Mouse (Mus musculus): Measurements from ENCODE around the gene Shroom3. TPM values are rescaled to one million over a fixed set of nuclear protein-coding genes. Genes with fewer than 3 reads are reported as not detected.

Gene Shroom3
- total RNA-seq, 2 experiments from 2014 or later, result 0.96 TPM; not detected in 1

DNA sequence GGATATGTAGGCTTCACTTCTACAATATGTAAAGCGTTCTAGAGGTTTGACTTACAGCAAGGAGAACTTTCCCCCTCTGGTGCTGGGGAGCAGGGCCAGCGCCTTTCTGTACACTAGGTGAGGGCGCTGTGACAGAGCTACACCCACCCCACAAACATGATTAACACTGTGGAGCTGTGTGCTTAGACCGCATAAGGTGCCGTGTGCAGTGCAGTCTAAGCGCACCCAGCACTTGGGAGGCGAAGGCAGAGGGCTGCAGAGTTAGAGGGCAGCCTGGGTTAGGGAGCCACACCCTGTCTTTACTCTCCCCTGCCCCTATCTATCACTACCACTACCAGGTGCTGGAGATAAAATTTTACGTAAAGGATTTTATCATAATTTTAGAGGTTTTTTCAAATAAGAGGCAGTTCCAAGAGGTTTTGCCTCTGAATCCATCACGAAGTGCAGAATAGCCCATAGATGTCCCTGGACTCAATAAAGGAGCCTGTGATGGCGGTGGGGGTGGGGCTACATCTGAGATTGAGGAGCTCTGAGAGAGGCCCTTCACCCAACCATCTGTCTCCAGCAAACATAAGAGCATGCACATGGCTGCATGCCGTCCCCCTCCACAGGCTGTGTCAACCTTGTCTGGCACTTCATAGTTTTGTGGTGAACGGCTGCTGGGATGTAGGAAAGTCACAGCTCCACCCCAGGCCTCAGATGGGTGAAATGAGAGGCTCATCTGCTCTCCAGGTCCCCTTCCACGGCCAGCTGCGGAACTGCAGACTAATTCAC is 265.9 kb downstream of the Shroom3 start:
- ATAC-seq (replicated peaks; ENCODE audit: low FRiP score, poor library complexity, severe bottlenecking), result no peak

DNA sequence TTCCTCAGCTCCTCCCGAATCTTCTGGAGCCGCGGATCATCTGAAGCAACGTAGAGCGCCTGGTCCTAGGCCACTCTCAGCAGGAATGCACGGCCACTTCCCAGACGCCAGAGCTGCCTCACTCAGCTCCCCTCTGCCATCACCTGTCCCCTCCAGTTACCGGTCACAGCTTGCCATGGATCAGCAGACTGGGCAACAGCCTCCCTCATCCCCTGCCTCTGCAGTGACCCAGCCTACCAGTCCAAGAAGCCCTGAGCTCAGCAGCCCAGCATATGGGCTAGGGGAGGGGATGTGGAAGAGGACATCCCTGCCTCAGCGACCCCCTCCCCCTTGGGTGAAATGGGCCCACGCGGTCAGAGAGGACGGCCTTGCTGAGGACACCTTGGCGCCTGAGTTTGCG is 267.3 kb downstream of the Shroom3 start:
- no peak for ATAC-seq (replicated peaks; ENCODE audit: low FRiP score, poor library complexity, severe bottlenecking)

DNA sequence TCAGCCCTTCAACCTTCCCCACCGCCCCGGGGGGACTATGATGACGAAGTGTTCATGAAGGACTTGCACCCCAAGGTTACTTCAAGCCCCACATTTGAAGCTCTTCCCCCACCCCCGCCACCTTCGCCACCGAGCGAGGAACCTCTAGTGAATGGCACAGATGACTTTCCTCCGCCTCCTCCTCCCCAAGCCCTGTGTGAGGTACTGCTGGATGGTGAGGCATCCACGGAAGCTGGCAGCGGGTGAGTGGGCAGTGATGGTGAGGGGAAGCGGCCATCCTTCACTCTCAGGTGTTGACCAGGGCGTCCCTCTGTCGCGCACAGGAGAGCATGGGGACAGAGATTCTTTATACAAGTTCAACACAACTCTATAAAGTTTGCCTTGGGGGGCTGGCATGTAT is 267.8 kb downstream of the Shroom3 start:
- ATAC-seq (replicated peaks; ENCODE audit: low FRiP score, poor library complexity, severe bottlenecking), result no peak

DNA sequence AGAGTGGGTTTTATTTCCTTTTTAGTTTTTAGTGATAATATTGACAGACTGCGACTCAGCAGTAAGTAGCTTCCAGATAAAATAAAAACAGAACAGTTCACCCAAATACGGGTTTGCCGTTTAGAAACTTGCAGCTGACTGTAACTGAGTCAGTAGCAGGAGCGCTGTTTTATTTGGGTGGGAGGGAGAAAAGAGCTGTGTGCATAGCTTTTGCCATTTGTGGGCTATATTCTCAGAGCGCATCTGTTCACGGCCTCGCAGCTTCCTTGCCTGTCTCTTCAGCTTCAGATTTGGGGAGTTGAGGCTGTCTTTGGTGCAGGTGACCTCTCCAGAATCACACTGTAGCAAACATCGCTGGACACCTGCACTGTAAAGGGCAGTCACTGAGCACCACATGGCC is 270.6 kb downstream of the Shroom3 start:
- ATAC-seq (replicated peaks; ENCODE audit: low FRiP score, poor library complexity, severe bottlenecking), result no peak

DNA sequence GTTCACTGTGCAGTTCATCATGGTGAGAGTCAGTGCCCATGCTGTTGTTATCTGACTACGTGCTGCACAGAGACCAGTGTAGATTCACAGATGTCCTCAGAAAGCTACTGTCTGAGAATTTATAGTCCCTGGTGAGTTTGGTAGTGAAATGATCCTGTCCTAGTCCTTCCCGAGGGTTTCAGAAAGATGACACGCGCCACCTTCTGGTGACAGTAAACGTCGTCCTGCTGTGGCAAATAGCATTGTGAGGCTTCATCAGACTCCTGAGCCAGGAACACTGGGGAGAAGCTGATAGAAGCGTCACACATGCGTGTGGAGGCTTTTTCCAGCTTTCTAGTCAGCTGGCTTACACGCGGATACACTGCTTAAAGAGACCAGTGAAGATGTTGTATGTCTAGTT is 271.1 kb downstream of the Shroom3 start:
- no peak for ATAC-seq (replicated peaks; ENCODE audit: low FRiP score, poor library complexity, severe bottlenecking)

DNA sequence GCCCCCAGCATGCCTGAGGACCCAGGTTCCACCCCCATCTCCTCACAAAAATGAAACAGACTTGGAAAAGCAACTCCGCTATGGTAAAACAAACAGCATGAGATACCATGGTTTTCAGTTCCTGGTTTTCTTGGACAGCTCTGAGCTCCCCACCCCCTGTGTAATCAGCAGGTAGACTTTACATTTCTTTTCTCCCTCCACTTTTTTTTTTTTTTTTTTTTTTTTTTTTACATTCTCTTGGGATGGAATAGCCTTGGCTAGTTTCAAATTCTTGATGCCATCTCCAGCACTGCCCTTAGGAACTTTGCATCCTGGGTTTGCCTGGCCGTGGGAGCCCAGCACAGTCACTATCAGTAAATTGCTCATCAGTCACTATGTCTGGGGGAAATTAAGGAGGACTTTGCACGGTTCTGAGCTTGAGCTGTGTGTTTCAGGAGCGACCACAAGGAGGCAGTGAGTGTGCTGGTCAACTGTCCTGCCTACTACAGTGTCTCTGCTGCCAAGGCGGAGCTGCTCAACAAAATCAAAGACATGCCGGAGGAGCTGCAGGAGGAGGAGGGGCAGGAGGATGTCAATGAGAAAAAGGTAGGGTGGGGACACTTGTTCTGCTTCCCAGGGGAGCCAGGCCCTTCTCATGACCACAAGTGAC is 271.7 kb downstream of the Shroom3 start:
- ATAC-seq (replicated peaks; ENCODE audit: low FRiP score, poor library complexity, severe bottlenecking), result no peak

DNA sequence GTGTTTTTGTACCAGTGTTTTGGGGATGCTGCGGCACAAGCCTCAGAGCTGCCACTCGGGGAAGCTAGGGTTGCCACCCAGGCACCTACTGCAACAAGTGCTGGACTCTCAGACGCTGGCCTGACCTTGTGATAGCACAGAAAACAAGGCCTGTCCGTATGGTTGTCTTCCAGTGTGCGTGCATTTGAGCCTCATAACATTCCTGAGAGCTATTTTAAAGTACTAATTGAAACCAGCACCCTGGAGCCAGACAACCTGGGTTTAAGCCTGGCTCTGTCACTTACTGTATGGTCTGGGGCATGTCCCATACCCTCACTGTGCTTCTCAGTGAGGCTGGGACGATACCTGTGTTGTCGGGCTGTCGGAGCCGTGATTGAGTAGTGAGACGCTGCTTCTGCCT is 276.1 kb downstream of the Shroom3 start:
- ATAC-seq (replicated peaks; ENCODE audit: low FRiP score, poor library complexity, severe bottlenecking), result no peak

DNA sequence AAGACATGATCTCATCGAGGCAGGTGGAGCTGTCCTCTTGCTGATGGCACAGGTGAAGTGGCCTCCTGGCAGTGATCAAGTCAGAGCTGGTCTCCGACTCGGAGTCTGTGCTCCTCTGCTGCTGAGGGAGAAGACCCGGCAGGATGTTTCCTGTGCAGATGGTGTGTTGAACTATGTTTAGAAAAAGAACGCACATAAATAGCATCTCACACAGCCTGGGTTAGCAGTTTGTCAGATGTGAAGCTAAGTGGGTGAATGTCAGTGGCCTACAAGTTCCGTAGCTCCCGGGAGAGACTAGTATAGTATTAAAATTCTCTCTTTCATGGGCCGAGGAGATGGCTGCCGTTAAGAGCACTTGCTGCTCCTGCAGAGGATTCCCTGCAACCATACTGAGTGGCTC is 276.5 kb downstream of the Shroom3 start:
- ATAC-seq (replicated peaks; ENCODE audit: low FRiP score, poor library complexity, severe bottlenecking), result no peak

DNA sequence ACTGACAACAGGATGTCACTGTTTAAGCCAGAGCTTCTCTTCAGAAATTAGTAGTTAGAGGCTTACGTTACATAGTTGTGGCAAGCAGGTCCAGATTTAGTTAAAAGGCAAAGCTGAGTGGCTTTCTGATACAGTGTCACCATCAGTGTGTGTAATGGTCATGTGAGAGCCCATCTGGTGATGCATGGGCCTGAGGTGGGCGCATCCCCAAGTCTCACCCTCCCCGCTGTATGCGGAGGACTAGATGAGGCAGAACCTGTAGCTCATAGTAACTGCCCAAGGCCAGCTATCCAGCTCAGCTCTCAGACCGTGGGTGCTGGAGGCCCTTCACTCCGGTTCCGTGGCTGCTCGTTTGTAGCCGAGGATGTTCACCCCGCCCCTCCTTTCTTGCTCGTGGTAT is 278.1 kb downstream of the Shroom3 start:
- ATAC-seq (replicated peaks; ENCODE audit: low FRiP score, poor library complexity, severe bottlenecking), result no peak

DNA sequence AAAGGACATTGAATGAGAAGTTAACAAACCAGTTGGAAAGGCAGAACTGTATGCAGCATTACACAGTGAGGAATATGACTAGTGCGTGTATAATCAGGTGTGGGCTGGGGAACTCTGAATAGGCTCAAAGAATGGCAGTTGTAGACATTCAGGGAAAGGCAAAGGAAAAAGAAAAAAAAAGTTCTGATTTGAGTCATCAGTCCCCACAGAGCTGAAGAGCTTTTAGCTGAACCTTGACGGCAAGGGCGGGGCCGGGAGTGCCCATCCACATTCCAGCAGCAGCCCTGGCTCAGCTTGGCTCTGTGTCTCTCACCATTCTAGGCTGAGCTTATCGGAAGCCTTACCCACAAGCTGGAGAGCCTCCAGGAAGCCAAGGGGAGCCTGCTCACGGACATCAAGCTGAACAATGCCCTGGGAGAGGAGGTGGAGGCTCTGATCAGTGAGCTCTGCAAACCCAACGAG is 278.6 kb downstream of the Shroom3 start:
- ATAC-seq (replicated peaks; ENCODE audit: low FRiP score, poor library complexity, severe bottlenecking), result no peak

DNA sequence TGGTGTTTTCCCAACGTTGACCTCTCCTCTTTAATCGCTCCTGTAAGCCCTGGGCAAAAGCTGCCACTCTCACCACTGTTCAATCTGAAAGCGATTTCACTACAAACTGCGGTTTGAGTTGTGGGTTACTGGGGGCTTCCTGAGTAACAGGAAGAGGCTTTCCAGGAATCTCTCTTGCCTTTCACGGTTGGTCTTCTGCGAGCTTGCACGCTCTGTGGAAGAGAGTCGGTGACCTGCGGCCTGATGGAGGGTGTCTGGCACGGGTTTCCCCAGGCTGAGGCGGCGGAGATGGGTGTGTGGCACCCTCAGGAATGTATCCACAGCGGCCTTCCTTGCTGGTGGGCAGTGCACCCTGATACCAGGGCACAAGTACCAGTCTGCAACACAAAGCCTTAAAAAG is 281.5 kb downstream of the Shroom3 start:
- no peak for ATAC-seq (replicated peaks; ENCODE audit: low FRiP score, poor library complexity, severe bottlenecking)

DNA sequence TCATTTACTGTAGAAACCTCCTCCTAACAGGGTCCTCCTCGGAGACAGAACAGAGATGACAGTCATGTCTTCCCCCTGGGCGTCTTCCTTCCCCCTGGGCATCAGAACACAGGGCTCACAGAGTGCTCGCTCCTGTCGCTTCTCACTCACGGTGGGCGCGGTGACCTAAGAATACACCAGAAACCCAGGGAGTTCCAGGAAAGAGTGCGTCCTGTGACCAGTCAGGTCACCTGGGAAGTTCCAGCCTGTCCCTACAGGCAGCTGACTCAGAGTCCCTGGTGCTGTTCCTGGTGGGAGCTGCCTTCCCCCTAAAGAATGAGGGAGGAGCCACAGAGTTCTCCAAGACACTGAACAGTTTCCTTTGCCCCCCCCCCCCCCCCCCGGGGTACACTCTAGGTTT is 283.9 kb downstream of the Shroom3 start:
- ATAC-seq (replicated peaks; ENCODE audit: low FRiP score, poor library complexity, severe bottlenecking), result no peak

DNA sequence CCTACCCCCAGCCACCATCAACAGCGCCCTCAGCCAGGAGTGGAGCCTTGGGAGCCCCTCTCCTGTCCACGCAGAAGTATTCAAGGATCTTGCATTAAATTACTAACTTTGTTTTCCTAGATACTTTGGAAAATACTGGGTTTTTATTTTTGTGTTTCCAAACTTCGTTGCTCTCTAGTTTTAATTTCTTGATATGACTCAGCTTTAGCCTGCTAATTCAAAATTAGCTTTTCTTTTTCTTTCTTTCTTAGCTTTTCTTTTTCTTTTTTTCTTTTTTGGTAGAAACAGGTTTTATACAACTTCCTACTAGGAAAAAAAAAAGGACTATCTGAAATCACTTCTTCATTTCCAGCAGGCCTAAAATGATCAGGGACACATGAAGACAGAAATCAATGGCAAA is 284.7 kb downstream of the Shroom3 start:
- ATAC-seq (replicated peaks; ENCODE audit: low FRiP score, poor library complexity, severe bottlenecking), result no peak

DNA sequence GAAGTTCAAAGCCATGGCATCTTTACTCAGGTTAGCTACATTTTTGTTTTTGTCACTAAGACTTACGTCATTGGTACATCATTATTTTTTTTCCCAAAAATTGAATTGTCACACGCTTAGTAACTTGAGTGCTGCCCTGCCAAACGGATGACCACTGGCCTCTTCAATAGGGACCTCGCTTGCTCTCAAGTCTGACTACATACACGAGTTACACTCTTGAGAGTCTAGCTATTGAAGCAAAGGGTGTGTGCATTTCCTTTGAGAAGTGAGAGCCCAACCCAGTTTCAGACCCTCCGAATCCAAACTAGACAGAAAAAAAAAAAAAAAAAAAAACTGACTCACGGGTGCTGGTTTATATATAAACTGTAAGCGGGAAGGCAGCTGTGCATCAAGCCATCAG is 286.2 kb downstream of the Shroom3 start:
- ATAC-seq (replicated peaks; ENCODE audit: low FRiP score, poor library complexity, severe bottlenecking), result no peak

DNA sequence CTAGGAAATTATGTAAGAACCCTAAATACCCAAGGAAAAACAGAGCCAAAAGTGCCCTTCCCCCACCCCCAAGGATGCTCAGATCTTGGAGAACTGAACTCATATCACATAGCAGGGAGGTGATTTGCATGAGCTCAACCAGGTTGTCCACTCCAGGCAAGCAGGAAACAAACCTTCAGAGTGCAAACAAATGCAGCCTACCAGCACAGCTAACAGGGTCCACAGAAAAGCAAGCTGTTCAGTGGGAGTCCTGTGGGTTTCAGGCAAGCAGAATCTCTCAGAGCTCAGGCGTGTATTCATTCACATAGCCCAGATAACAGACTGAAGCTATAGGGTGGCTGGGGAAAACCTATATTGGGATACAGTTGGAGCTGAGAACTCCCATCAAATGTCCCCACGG is 286.7 kb downstream of the Shroom3 start:
- no peak for ATAC-seq (replicated peaks; ENCODE audit: low FRiP score, poor library complexity, severe bottlenecking)

DNA sequence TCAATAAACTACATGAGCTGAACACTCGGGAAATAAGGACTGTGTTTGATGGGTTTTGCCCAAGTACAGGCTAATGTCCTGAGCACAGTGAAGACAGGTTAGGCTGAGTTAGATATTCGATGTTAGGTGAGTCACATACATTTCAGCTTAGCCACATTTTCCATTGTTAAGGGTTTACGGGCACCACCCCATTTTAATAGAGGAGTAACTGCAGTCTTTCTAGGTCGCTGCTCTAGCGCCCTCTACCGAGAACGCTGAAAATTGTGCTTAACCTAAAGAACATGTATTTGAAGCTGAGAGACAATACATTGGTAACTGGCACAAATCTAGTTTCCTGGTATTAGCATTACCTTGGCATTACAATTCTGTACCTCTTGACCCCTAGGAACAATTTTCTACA is 287.2 kb downstream of the Shroom3 start:
- no peak for ATAC-seq (replicated peaks; ENCODE audit: low FRiP score, poor library complexity, severe bottlenecking)

DNA sequence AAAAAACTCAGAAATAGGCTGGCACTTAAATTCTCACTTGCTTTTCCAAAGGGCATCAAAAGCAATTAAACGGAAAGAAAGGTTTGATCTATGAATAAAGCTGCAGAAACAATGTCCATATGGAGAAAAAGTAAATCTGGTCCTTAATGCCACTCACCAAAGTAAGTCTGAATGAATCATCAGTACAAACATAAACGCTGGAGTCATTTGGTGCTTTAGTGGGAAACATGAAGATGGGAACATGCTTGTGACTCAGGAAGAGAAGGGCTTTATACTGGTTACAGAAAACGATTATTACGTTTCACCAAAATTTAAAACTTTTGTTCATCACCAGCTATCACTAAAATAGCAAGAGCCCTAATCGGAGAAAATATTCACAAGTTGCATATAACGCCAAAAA is 297.2 kb downstream of the Shroom3 start:
- ATAC-seq (replicated peaks; ENCODE audit: low FRiP score, poor library complexity, severe bottlenecking), result no peak

DNA sequence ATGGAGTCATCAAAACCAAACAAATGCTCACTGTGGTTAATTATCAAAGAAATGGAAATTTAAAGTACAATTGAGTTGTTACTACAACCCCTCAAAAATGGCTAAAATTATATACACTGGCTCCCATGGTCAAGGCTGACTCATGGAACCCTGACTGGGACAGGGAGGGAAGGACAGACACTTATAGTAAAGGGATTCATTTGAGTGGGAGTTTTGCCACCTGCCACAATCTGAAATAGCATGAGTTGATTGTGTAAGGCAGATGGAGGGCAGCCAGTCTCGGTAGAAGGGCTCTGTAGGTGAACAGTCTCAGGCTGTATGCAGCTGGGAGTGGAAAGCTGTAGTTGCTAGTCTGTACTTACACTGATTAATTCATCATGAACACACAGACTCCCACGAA is 297.6 kb downstream of the Shroom3 start:
- no peak for ATAC-seq (replicated peaks; ENCODE audit: low FRiP score, poor library complexity, severe bottlenecking)

DNA sequence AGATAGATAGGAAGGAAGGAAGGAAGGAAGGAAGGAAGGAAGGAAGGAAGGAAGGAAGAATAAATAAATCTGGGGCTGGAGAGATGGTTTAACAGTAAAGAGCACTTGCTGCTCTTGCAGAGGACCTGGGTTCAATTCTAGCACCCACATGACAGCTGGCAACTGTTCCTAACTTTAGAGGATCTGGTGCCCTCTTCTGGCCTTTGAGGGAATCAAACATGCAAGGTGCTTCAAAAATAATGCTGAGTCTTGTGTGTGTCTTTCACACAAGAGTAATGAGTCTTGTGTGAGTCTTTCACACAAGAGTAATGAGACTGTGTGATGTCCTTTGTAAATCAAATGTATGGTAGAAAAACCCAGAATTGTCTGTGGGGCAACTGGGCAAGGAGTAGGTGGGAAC is 299.4 kb downstream of the Shroom3 start:
- ATAC-seq (replicated peaks; ENCODE audit: low FRiP score, poor library complexity, severe bottlenecking), result no peak

DNA sequence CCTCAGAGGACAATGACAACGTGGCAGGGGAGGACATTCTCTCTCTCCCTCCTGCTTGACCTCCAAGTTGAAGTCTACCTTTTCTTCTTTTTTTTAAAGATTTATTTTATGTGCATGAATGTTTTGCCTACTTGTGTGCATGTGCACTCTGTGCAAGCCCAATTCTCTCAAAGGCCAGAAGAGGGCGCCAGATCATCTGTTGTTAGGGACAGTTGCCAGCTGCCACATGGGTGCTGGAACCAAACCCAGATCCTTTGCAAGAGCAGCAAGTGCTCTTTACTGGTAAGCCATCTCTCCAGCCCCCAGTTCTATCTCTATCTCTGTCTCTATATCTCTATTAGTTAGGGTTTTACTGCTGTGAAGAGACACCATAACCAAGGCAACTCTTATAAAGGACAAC is 300.7 kb downstream of the Shroom3 start:
- no peak for ATAC-seq (replicated peaks; ENCODE audit: low FRiP score, poor library complexity, severe bottlenecking)

DNA sequence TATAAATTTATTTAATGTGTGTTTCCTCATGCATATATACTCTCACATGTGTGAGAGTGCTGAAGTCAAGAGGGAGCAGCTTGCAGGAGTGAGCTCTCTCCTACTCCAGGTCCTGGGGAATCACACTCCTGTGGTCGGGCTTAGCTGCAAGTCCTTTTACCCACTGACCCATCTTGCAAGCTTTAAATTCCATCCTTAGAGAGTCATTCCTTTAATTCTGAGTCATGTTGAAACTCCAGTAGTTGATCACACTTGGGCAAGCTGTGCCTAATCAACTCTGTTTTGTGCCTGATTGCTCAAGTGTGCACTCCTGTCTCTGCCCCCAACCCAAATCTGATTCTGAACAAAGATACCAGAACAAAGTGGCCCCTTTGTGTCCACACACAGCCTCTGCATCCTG is 301.5 kb downstream of the Shroom3 start:
- no peak for ATAC-seq (replicated peaks; ENCODE audit: low FRiP score, poor library complexity, severe bottlenecking)

DNA sequence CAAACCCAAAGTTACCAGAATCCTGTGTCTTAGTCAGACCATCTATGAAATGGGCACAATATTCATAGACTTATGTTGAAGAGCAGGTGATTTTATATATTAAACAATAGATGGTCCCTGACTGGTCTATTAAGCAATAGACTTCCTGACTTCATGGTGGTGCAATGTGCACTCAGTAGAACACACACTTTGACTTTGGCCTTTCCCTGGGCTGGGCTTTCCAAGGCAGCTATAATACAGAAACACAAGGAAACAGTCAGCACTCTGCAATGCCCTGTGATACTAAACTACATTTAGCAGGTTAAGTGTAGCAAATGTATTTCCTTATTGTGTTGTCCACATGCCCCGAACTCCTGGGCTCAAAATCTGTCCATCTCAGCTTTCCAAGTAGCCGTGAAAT is 302.2 kb downstream of the Shroom3 start:
- ATAC-seq (replicated peaks; ENCODE audit: low FRiP score, poor library complexity, severe bottlenecking), result no peak
